Mouse (Mus musculus): ENCODE data around the gene Zg16. TPM values are rescaled to one million over a fixed set of nuclear protein-coding genes. Genes with fewer than 3 reads are reported as not detected.

Gene Zg16
- polyA plus RNA-seq, 1 experiment from 2014 or later: not detected

GRCm38 (mm10) chr7:127110239-127111007 is 23.3 kb upstream of the Zg16 start:
- no peak overlapping the region for H3K27ac ChIP-seq (replicated peaks; ENCODE audit: low read depth, low read length)
- H3K36me3 ChIP-seq (ENCODE audit: control insufficient read depth, insufficient read depth, low read length): no peaks in the 10 kb centered on the region
- no peak overlapping the region for H3K4me2 ChIP-seq (ENCODE audit: low read depth, severe bottlenecking)
- DNase-seq (ENCODE audit: low spot score) (peak; percentile 86), ATAC-seq (ENCODE audit: insufficient number of reproducible peaks, low FRiP score, low TSS enrichment, low read depth) (no peak)
- 50% methylated on average over 18 of the region's 18 CpGs for WGBS
- no peak overlapping the region for H3K4me3 ChIP-seq (ENCODE audit: low read depth, low read length)
- 0 out of 2 replicates have a peak, but pooled peaks cover 3% of the 10 kb centered on the region for H3K4me1 ChIP-seq (ENCODE audit: control insufficient read depth, insufficient read depth, low read length)
- no peaks in the 10 kb centered on the region for H3K9me3 ChIP-seq (ENCODE audit: control insufficient read depth, low read length)
- H3K9ac ChIP-seq (ENCODE audit: low read length): no peak overlapping the region
- H3K27me3 ChIP-seq (ENCODE audit: control insufficient read depth, insufficient read depth, low read length): no peaks in the 10 kb centered on the region

- H3K4me3 ChIP-seq (ENCODE audit: low read depth, low read length): no peak overlapping the region
- no peak overlapping the region for H3K27ac ChIP-seq (replicated peaks; ENCODE audit: low read depth, low read length)
- ATAC-seq (ENCODE audit: insufficient number of reproducible peaks, low FRiP score, low TSS enrichment, low read depth): no peak
- H3K9ac ChIP-seq (ENCODE audit: low read length): no peak overlapping the region
- no peak for DNase-seq (ENCODE audit: low spot score)
- WGBS: 77% methylated on average over 7 of the region's 7 CpGs
- no peaks in the 10 kb centered on the region for H3K4me1 ChIP-seq (ENCODE audit: control insufficient read depth, insufficient read depth, low read length)
- H3K4me2 ChIP-seq (ENCODE audit: low read depth, severe bottlenecking): no peak overlapping the region
- H3K36me3 ChIP-seq (ENCODE audit: control insufficient read depth, insufficient read depth, low read length): no peaks in the 10 kb centered on the region
- H3K9me3 ChIP-seq (ENCODE audit: control insufficient read depth, low read length): no peaks in the 10 kb centered on the region
- no peaks in the 10 kb centered on the region for H3K27me3 ChIP-seq (ENCODE audit: control insufficient read depth, insufficient read depth, low read length)
Measured at GRCm38 (mm10) chr7:127105551-127105950, 18.4 kb upstream of the Zg16 start.

- Histone ChIP-seq H3K4me1 (ENCODE audit: control insufficient read depth, insufficient read depth, low read length) (no peaks in the 10 kb centered on the region), H3K9me3 (ENCODE audit: control insufficient read depth, low read length) (no peaks in the 10 kb centered on the region), H3K4me2 (ENCODE audit: low read depth, severe bottlenecking) (peak overlapping the region; percentile 47), H3K9ac (ENCODE audit: low read length) (peak overlapping the region; percentile 67), H3K36me3 (ENCODE audit: control insufficient read depth, insufficient read depth, low read length) (no peaks in the 10 kb centered on the region), H3K27ac (replicated peaks; ENCODE audit: low read depth, low read length) (no peak overlapping the region), H3K27me3 (ENCODE audit: control insufficient read depth, insufficient read depth, low read length) (no peaks in the 10 kb centered on the region), H3K4me3 (ENCODE audit: low read depth, low read length) (peak overlapping the region; percentile 27)
- DNase-seq (ENCODE audit: low spot score): peak; percentile 87
- 17% methylated on average over 17 of the region's 17 CpGs for WGBS
- ATAC-seq (ENCODE audit: insufficient number of reproducible peaks, low FRiP score, low TSS enrichment, low read depth): peak; percentile 77
Measured at GRCm38 (mm10) chr7:127104560-127105332, 17.6 kb upstream of the Zg16 start.

- Histone ChIP-seq H3K27ac (replicated peaks; ENCODE audit: low read depth, low read length) (no peak overlapping the region), H3K4me1 (ENCODE audit: control insufficient read depth, insufficient read depth, low read length) (no peaks in the 10 kb centered on the region), H3K4me3 (ENCODE audit: low read depth, low read length) (no peak overlapping the region), H3K27me3 (ENCODE audit: control insufficient read depth, insufficient read depth, low read length) (no peaks in the 10 kb centered on the region), H3K4me2 (ENCODE audit: low read depth, severe bottlenecking) (no peak overlapping the region), H3K36me3 (ENCODE audit: control insufficient read depth, insufficient read depth, low read length) (no peaks in the 10 kb centered on the region), H3K9ac (ENCODE audit: low read length) (peak overlapping the region; percentile 67), H3K9me3 (ENCODE audit: control insufficient read depth, low read length) (no peaks in the 10 kb centered on the region)
- DNase-seq (ENCODE audit: low spot score): no peak
- no peak for ATAC-seq (ENCODE audit: insufficient number of reproducible peaks, low FRiP score, low TSS enrichment, low read depth)
- WGBS: 61% methylated on average over 6 of the region's 6 CpGs
Measured at GRCm38 (mm10) chr7:127103960-127104359, 16.8 kb upstream of the Zg16 start.

- Histone ChIP-seq H3K4me2 (ENCODE audit: low read depth, severe bottlenecking) (no peak overlapping the region), H3K36me3 (ENCODE audit: control insufficient read depth, insufficient read depth, low read length) (no peaks in the 10 kb centered on the region)
- no peak for DNase-seq (ENCODE audit: low spot score)
Measured at GRCm38 (mm10) chr7:127102148-127102547, 15.0 kb upstream of the Zg16 start.

GRCm38 (mm10) chr7:127101451-127102016 is 14.4 kb upstream of the Zg16 start:
- Histone ChIP-seq H3K9ac (ENCODE audit: low read length) (no peak overlapping the region), H3K36me3 (ENCODE audit: control insufficient read depth, insufficient read depth, low read length) (no peaks in the 10 kb centered on the region), H3K4me2 (ENCODE audit: low read depth, severe bottlenecking) (no peak overlapping the region), H3K27ac (replicated peaks; ENCODE audit: low read depth, low read length) (no peak overlapping the region), H3K4me3 (ENCODE audit: low read depth, low read length) (no peak overlapping the region), H3K9me3 (ENCODE audit: control insufficient read depth, low read length) (no peaks in the 10 kb centered on the region), H3K27me3 (ENCODE audit: control insufficient read depth, insufficient read depth, low read length) (no peaks in the 10 kb centered on the region), H3K4me1 (ENCODE audit: control insufficient read depth, insufficient read depth, low read length) (no peaks in the 10 kb centered on the region)
- no peak for ATAC-seq (ENCODE audit: insufficient number of reproducible peaks, low FRiP score, low TSS enrichment, low read depth)
- WGBS: 44% methylated on average over 2 of the region's 2 CpGs
- no peak for DNase-seq (ENCODE audit: low spot score)

More at GRCm38 (mm10) chr7:127102148-127102547, 15.0 kb upstream of the Zg16 start:
- Histone ChIP-seq H3K4me3 (ENCODE audit: low read depth, low read length) (no peak overlapping the region), H3K27me3 (ENCODE audit: control insufficient read depth, insufficient read depth, low read length) (no peaks in the 10 kb centered on the region), H3K9ac (ENCODE audit: low read length) (no peak overlapping the region), H3K9me3 (ENCODE audit: control insufficient read depth, low read length) (no peaks in the 10 kb centered on the region), H3K27ac (replicated peaks; ENCODE audit: low read depth, low read length) (no peak overlapping the region), H3K4me1 (ENCODE audit: control insufficient read depth, insufficient read depth, low read length) (no peaks in the 10 kb centered on the region)
- 85% methylated on average over 6 of the region's 6 CpGs for WGBS
- ATAC-seq (ENCODE audit: insufficient number of reproducible peaks, low FRiP score, low TSS enrichment, low read depth): no peak

- no peak overlapping the region for H3K27ac ChIP-seq (replicated peaks; ENCODE audit: low read depth, low read length)
- no peaks in the 10 kb centered on the region for H3K4me1 ChIP-seq (ENCODE audit: control insufficient read depth, insufficient read depth, low read length)
- 88% methylated on average over 4 of the region's 4 CpGs for WGBS
Measured at GRCm38 (mm10) chr7:127099528-127099927, 12.4 kb upstream of the Zg16 start.

GRCm38 (mm10) chr7:127098950-127099349 is 11.8 kb upstream of the Zg16 start:
- ATAC-seq (ENCODE audit: insufficient number of reproducible peaks, low FRiP score, low TSS enrichment, low read depth): no peak
- Histone ChIP-seq H3K9me3 (ENCODE audit: control insufficient read depth, low read length) (no peaks in the 10 kb centered on the region), H3K27ac (replicated peaks; ENCODE audit: low read depth, low read length) (no peak overlapping the region), H3K9ac (ENCODE audit: low read length) (no peak overlapping the region), H3K4me3 (ENCODE audit: low read depth, low read length) (no peak overlapping the region), H3K4me1 (ENCODE audit: control insufficient read depth, insufficient read depth, low read length) (no peaks in the 10 kb centered on the region), H3K4me2 (ENCODE audit: low read depth, severe bottlenecking) (no peak overlapping the region), H3K27me3 (ENCODE audit: control insufficient read depth, insufficient read depth, low read length) (no peaks in the 10 kb centered on the region), H3K36me3 (ENCODE audit: control insufficient read depth, insufficient read depth, low read length) (no peaks in the 10 kb centered on the region)
- no peak for DNase-seq (ENCODE audit: low spot score)
- WGBS: 87% methylated on average over 4 of the region's 4 CpGs

More at GRCm38 (mm10) chr7:127099528-127099927, 12.4 kb upstream of the Zg16 start:
- Histone ChIP-seq H3K36me3 (ENCODE audit: control insufficient read depth, insufficient read depth, low read length) (no peaks in the 10 kb centered on the region), H3K27me3 (ENCODE audit: control insufficient read depth, insufficient read depth, low read length) (no peaks in the 10 kb centered on the region), H3K9ac (ENCODE audit: low read length) (no peak overlapping the region), H3K9me3 (ENCODE audit: control insufficient read depth, low read length) (no peaks in the 10 kb centered on the region), H3K4me3 (ENCODE audit: low read depth, low read length) (no peak overlapping the region), H3K4me2 (ENCODE audit: low read depth, severe bottlenecking) (no peak overlapping the region)
- DNase-seq (ENCODE audit: low spot score) (no peak), ATAC-seq (ENCODE audit: insufficient number of reproducible peaks, low FRiP score, low TSS enrichment, low read depth) (no peak)
